Mouse (Mus musculus): ENCODE measurements around the gene Tmem59l.

DNA sequence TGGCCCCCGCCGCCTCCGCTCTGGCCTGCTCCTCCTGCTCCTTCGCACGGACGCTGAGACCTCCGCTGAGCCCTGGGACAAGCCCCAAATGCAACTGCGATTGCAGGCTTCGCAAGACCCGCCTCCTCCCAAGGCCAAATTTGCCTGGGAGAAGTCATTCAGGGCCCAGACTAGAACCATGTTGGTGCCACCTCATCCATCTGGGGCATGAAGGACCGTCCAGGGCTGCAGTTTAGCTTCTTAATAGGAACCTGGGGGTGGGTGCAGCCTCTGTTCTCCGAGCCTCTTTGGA is 8.6 kb upstream of the Tmem59l start:
- TF ChIP-seq POLR2A (IDR thresholded peaks at IDR 0.05; ENCODE audit: control insufficient read depth, low read depth, low read length): no peak
- TF ChIP-seq CTCF (IDR thresholded peaks at IDR 0.05; ENCODE audit: control insufficient read depth, insufficient read depth, insufficient replicate concordance, low read depth, low read length): no peak

Measured in testis, adult 2 months (tissue).